Mouse (Mus musculus): Measurements from ENCODE around the gene Gdpd5. TPM values are rescaled to one million over a fixed set of nuclear protein-coding genes. Genes with fewer than 3 reads are reported as not detected.

Gene Gdpd5
- total RNA-seq (2023; ENCODE audit: inconsistent age), result 2.1 to 3.0 TPM (median 2.8 TPM) in 4 replicates

GRCm38 (mm10) chr7:99381214-99382087 lies at the start of gene Gdpd5:
Gdpd5 (plus strand) TSS chr7:99381414.

GRCm38 (mm10) chr7:99352526-99353400 lies 28.5 kb upstream of the Gdpd5 start, which contains the start of gene Serpinh1:
Serpinh1 (minus strand) TSS chr7:99353239.

DNA sequence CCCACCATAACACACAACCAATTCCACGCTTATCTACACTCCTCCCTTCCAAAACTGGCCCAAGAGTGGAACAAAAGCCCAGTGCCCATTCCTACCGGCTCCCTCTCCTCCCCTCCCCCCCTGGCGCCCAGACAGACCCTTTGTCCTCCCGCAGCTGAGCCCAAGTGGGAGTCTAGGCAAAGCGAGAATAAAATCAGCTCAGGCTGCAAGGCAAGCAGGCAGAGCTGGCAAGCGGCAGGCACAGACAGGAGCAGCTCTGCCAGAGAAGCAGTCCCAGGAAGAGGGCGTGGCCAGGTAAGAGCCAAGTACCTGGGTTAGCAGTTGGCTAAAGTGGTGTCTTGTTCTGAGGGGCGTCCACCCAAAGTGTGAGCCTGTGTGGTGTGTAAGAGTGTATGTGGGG lies 84.6 kb downstream of the Gdpd5 start, which contains the start of gene Klhl35:
Gene Klhl35, plus strand, starts transcription at position 194 of the 400 bp plus-strand sequence.

GRCm38 (mm10) chr7:99483271-99483923 lies 102.2 kb downstream of the Gdpd5 start, which contains the start of gene Rps3:
Rps3 (minus strand) TSS chr7:99483738.

Other genes with a start within 250 kb of the Gdpd5 start
- gene Uvrag, start 240.3 kb upstream of the Gdpd5 start, total RNA-seq (2023; ENCODE audit: inconsistent age), result 189 to 270 TPM (median 212 TPM) in 4 replicates
- 1.4 to 2.9 TPM (median 2.6 TPM) in 4 replicates for gene Dgat2, start 198.7 kb upstream of the Gdpd5 start, total RNA-seq (2023; ENCODE audit: inconsistent age)
- gene Mogat2, start 142.8 kb upstream of the Gdpd5 start, total RNA-seq (2023; ENCODE audit: inconsistent age), result not detected in 4 replicates
- not detected in 4 replicates for gene Map6, start 114.0 kb upstream of the Gdpd5 start, total RNA-seq (2023; ENCODE audit: inconsistent age)
- gene Serpinh1, start 28.2 kb upstream of the Gdpd5 start, total RNA-seq (2023; ENCODE audit: inconsistent age), result 0.26 to 0.42 TPM (median 0.39 TPM) in 3 of 4 replicates, not detected in the other
- gene Klhl35, start 84.6 kb downstream of the Gdpd5 start, total RNA-seq (2023; ENCODE audit: inconsistent age), result 0.66 to 0.67 TPM in 2 of 4 replicates, not detected in the others
- 1,171 to 1,219 TPM (median 1,199 TPM) in 4 replicates for gene Rps3, start 102.3 kb downstream of the Gdpd5 start, total RNA-seq (2023; ENCODE audit: inconsistent age)
- gene Arrb1, start 154.1 kb downstream of the Gdpd5 start, total RNA-seq (2023; ENCODE audit: inconsistent age), result 48.5 to 63.1 TPM (median 54.8 TPM) in 4 replicates
- gene Tpbgl, start 245.7 kb downstream of the Gdpd5 start, total RNA-seq (2023; ENCODE audit: inconsistent age), result 0.15 to 0.33 TPM (median 0.22 TPM) in 4 replicates

Data from B cell, adult (primary cell).